Mouse (Mus musculus): ENCODE results near the gene Gpm6b. TPM values are rescaled to one million over a fixed set of nuclear protein-coding genes. Genes with fewer than 3 reads are reported as not detected.

Gpm6b gene
- total RNA-seq (2021): 100 to 1,000 TPM; 664 to 679 TPM
- long read RNA-seq, experiment 1, full-length matches to known transcripts: 890 of 962 reads
- long read RNA-seq, experiment 1, partial matches to known transcripts: 28 of 962 reads
- long read RNA-seq, experiment 1, other reads (novel, unspliced or antisense): 44 of 962 reads
- long read RNA-seq, experiment 2, full-length matches to known transcripts: 1,231 of 1,323 reads
- long read RNA-seq, experiment 2, partial matches to known transcripts: 24 of 1,323 reads
- long read RNA-seq, experiment 2, other reads (novel, unspliced or antisense): 68 of 1,323 reads

- peak within 1 kb of the TSS; percentile 93 for H3K27ac ChIP-seq
- DNase-seq (ENCODE audit: low spot score in 2 of 2): peak; percentile 36 to 55
- H3K4me3 ChIP-seq: peak within 1 kb of the TSS; percentile 69
- TF ChIP-seq CTCF (conservative IDR thresholded peaks at IDR 0.05): no peak
Measured at GRCm38 (mm10) chrX:166238831-166239460, at the start of gene Gpm6b. TSS of gene Gpm6b (plus strand) at chrX:166238911.

GRCm38 (mm10) chrX:166196327-166196726 lies 42.4 kb upstream of the Gpm6b start:
- TF ChIP-seq CTCF (conservative IDR thresholded peaks at IDR 0.05): no peak
- Histone ChIP-seq H3K4me3 (no peak overlapping the region), H3K27ac (no peak overlapping the region)
- DNase-seq (ENCODE audit: low spot score in 2 of 2): no peak

- no peak for TF ChIP-seq CTCF (conservative IDR thresholded peaks at IDR 0.05)
- DNase-seq (ENCODE audit: low spot score in 2 of 2): no peak
- H3K4me3 ChIP-seq: no peak overlapping the region
- no peak overlapping the region for H3K27ac ChIP-seq
Measured at GRCm38 (mm10) chrX:166198266-166198665, 40.4 kb upstream of the Gpm6b start.

- DNase-seq (ENCODE audit: low spot score in 2 of 2): no peak
- no peak for TF ChIP-seq CTCF (conservative IDR thresholded peaks at IDR 0.05)
- Histone ChIP-seq H3K4me3 (no peak overlapping the region), H3K27ac (no peak overlapping the region)
Measured at GRCm38 (mm10) chrX:166199812-166200211, 38.9 kb upstream of the Gpm6b start.

- Histone ChIP-seq H3K27ac (no peak overlapping the region), H3K4me3 (no peak overlapping the region)
- DNase-seq (ENCODE audit: low spot score in 2 of 2): no peak
- no peak for TF ChIP-seq CTCF (conservative IDR thresholded peaks at IDR 0.05)
Measured at GRCm38 (mm10) chrX:166214576-166214975, 24.1 kb upstream of the Gpm6b start.

GRCm38 (mm10) chrX:166216248-166216647 lies 22.5 kb upstream of the Gpm6b start:
- Histone ChIP-seq H3K27ac (0 out of 2 replicates have a peak overlapping the region, but pooled peaks have one; percentile 18), H3K4me3 (no peak overlapping the region)
- TF ChIP-seq CTCF (conservative IDR thresholded peaks at IDR 0.05): no peak
- no peak for DNase-seq (ENCODE audit: low spot score in 2 of 2)

GRCm38 (mm10) chrX:166216720-166217119 lies 22.0 kb upstream of the Gpm6b start:
- Histone ChIP-seq H3K4me3 (no peak overlapping the region), H3K27ac (no peak overlapping the region)
- DNase-seq (ENCODE audit: low spot score in 2 of 2): peak; percentile 42 to 53
- TF ChIP-seq CTCF (conservative IDR thresholded peaks at IDR 0.05): no peak

GRCm38 (mm10) chrX:166219331-166219730 lies 19.4 kb upstream of the Gpm6b start:
- DNase-seq (ENCODE audit: low spot score in 2 of 2): peak in 1 of 2 experiments; percentile 39
- H3K27ac ChIP-seq: no peak overlapping the region
- H3K4me3 ChIP-seq: no peak overlapping the region
- no peak for TF ChIP-seq CTCF (conservative IDR thresholded peaks at IDR 0.05)

GRCm38 (mm10) chrX:166226856-166227255 lies 11.9 kb upstream of the Gpm6b start:
- TF ChIP-seq CTCF (conservative IDR thresholded peaks at IDR 0.05): no peak
- Histone ChIP-seq H3K4me3 (no peak overlapping the region), H3K27ac (peak overlapping the region; percentile 61)
- DNase-seq (ENCODE audit: low spot score in 2 of 2): no peak

- DNase-seq (ENCODE audit: low spot score in 2 of 2): no peak
- H3K4me3 ChIP-seq: no peak overlapping the region
Measured at GRCm38 (mm10) chrX:166229750-166230149, 9.0 kb upstream of the Gpm6b start.

GRCm38 (mm10) chrX:166230515-166231267 lies 8.0 kb upstream of the Gpm6b start:
- Histone ChIP-seq H3K4me3 (no peak overlapping the region), H3K27ac (no peak overlapping the region)
- DNase-seq (ENCODE audit: low spot score in 2 of 2): no peak
- no peak for TF ChIP-seq CTCF (conservative IDR thresholded peaks at IDR 0.05)

More at GRCm38 (mm10) chrX:166229750-166230149, 9.0 kb upstream of the Gpm6b start:
- TF ChIP-seq CTCF (conservative IDR thresholded peaks at IDR 0.05): no peak
- no peak overlapping the region for H3K27ac ChIP-seq

GRCm38 (mm10) chrX:166236131-166236530 lies 2.6 kb upstream of the Gpm6b start:
- no peak overlapping the region for H3K27ac ChIP-seq
- no peak for DNase-seq (ENCODE audit: low spot score in 2 of 2)
- no peak overlapping the region for H3K4me3 ChIP-seq
- no peak for TF ChIP-seq CTCF (conservative IDR thresholded peaks at IDR 0.05)

- no peak for TF ChIP-seq CTCF (conservative IDR thresholded peaks at IDR 0.05)
- DNase-seq (ENCODE audit: low spot score in 2 of 2): no peak
- Histone ChIP-seq H3K4me3 (peak overlapping the region; percentile 69), H3K27ac (peak overlapping the region; percentile 93)
Measured at GRCm38 (mm10) chrX:166239520-166239919, 809 bp downstream of the Gpm6b start.
